Mouse (Mus musculus) midbrain, embryonic 12.5 days (tissue): ENCODE results near the gene Ints7. TPM values are rescaled to one million over a fixed set of nuclear protein-coding genes. Genes with fewer than 3 reads are reported as not detected.
A peak's percentile ranks its signal among the peaks of the same experiment; 100 is the strongest.

ENCODE experiments used
- ATAC-seq: fragments of 200-750 bp; cut with Nextera tagmentation; 2 replicates; pipeline ENCODE4 v1.8.0; 2017; ENCODE audit warnings: low read depth, moderate TSS enrichment, moderate library complexity; ENCODE audit not compliant: low FRiP score
- H3K27ac ChIP-seq: fragments of 300-500 bp; sonication (generic); replicated peaks from 2 replicates; pipeline ENCODE4 v1.5.1; 2016; ENCODE audit warnings: mild to moderate bottlenecking
- H3K27me3 ChIP-seq: fragments of 300-500 bp; sonication (generic); 2 replicates; pipeline ENCODE4 v1.6.1; 2016; ENCODE audit warnings: mild to moderate bottlenecking
- H3K36me3 ChIP-seq: fragments of 300-500 bp; sonication (generic); 2 replicates; pipeline ENCODE4 v1.6.1; 2016
- H3K4me1 ChIP-seq: fragments of 300-500 bp; sonication (generic); 2 replicates; pipeline ENCODE4 v1.6.1; 2016
- H3K4me2 ChIP-seq: fragments of 300-500 bp; sonication (generic); replicated peaks from 2 replicates; pipeline ENCODE4 v1.6.1; 2016; ENCODE audit warnings: mild to moderate bottlenecking, moderate library complexity
- H3K4me3 ChIP-seq: fragments of 300-500 bp; sonication (generic); 2 replicates; pipeline ENCODE4 v1.5.1; 2016; ENCODE audit warnings: mild to moderate bottlenecking
- H3K9ac ChIP-seq: fragments of 300-500 bp; sonication (generic); replicated peaks from 2 replicates; pipeline ENCODE4 v1.6.1; 2016; ENCODE audit warnings: mild to moderate bottlenecking, moderate library complexity
- H3K9me3 ChIP-seq: fragments of 300-500 bp; sonication (generic); 2 replicates; pipeline ENCODE4 v1.6.1; 2016; ENCODE audit warnings: mild to moderate bottlenecking
- WGBS: fragments of 180-500 bp; shearing (Covaris S2); methylation state at CpG from one replicate; pipeline ENCODE4 v1.1.7; 2016; 5-methylcytosine and 5-hydroxymethylcytosine counted together
- polyA plus RNA-seq: library from polyadenylated mRNA; unstranded; fragments of >200 nt; fragmentation: Nextera tagmentation; extraction: Ambion mirVana; gene quantifications from 2 replicates; pipeline ENCODE4 v1.2.1, GENCODE M21; 2016

The Ints7 gene
- polyA plus RNA-seq, 1 experiment from 2014 or later = 75.1 TPM

DNA sequence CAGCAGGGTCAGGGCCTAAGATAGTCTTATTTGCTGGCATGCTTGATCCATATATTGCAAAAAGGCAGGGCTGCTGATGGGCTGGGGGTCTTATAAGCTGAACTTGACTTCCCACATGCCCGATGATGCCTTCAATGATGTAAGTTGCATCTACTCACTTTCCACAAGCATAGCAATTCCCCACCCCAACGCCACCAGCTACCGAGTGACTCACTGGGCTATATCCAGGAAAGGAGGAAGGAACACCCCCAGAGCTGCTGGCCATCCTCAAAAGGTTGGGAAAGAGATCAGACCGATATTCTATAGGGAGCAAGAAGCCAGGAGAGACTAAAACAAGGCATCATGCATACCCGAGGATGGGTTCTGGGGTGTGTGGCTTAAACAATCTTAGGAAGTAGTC lies 15.7 kb upstream of the Ints7 start:
- no peak for ATAC-seq
- H3K36me3 ChIP-seq = peaks cover 18% of the 10 kb centered on the region
- H3K27me3 ChIP-seq = no peaks in the 10 kb centered on the region
- H3K4me1 ChIP-seq = no peaks in the 10 kb centered on the region
- H3K9me3 ChIP-seq = no peaks in the 10 kb centered on the region
- no peak overlapping the region for H3K4me2 ChIP-seq
- 90% methylated on average over 5 of the region's 5 CpGs for WGBS
- no peak overlapping the region for H3K9ac ChIP-seq
- H3K4me3 ChIP-seq = no peak overlapping the region
- no peak overlapping the region for H3K27ac ChIP-seq

GRCm38 (mm10) chr1:191562823-191563365 lies 12.5 kb upstream of the Ints7 start:
- peaks cover 7% of the 10 kb centered on the region; the same call in 1 of the 2 replicates for H3K36me3 ChIP-seq
- no peak overlapping the region for H3K9ac ChIP-seq
- no peaks in the 10 kb centered on the region for H3K9me3 ChIP-seq
- WGBS = 73% methylated on average over 6 of the region's 6 CpGs
- no peak overlapping the region for H3K4me3 ChIP-seq
- H3K4me2 ChIP-seq = no peak overlapping the region
- no peak overlapping the region for H3K27ac ChIP-seq
- H3K4me1 ChIP-seq = no peaks in the 10 kb centered on the region
- H3K27me3 ChIP-seq = no peaks in the 10 kb centered on the region
- ATAC-seq = no peak

DNA sequence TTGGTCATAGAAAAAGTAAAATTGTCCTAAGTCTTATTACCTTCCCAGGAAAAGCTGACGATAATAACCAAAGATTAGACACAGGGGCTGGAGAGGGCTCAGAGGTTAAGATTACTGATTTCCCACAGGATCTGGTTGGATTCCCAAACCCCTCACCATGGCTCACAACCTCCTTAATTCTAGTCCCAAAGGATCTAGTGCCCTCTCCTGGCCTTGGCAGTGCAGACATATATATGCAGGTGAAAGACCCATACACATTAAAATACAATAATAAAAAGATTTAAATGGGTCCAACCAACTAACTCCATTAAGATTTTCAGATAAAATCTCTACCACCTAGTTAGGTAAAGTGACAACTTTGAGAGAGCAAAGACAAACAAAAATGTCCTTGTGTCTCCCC lies 7.6 kb upstream of the Ints7 start:
- H3K27ac ChIP-seq = no peak overlapping the region
- H3K4me2 ChIP-seq = no peak overlapping the region
- H3K4me3 ChIP-seq = no peak overlapping the region
- no peak overlapping the region for H3K9ac ChIP-seq
- no peaks in the 10 kb centered on the region for H3K9me3 ChIP-seq
- no peak for ATAC-seq
- H3K27me3 ChIP-seq = no peaks in the 10 kb centered on the region
- 0 out of 2 replicates have a peak, but pooled peaks cover 4% of the 10 kb centered on the region for H3K36me3 ChIP-seq
- peaks cover 4% of the 10 kb centered on the region; the same call in 1 of the 2 replicates for H3K4me1 ChIP-seq
- WGBS = 85% methylated on average over 1 of the region's 1 CpGs

- Histone ChIP-seq H3K36me3 (0 out of 2 replicates have a peak, but pooled peaks cover 4% of the 10 kb centered on the region), H3K27ac (no peak overlapping the region), H3K9me3 (no peaks in the 10 kb centered on the region), H3K4me1 (peaks cover 15% of the 10 kb centered on the region), H3K4me2 (no peak overlapping the region), H3K4me3 (no peak overlapping the region), H3K27me3 (no peaks in the 10 kb centered on the region), H3K9ac (no peak overlapping the region)
- ATAC-seq = no peak
- WGBS = 89% methylated on average over 2 of the region's 2 CpGs
Observed at GRCm38 (mm10) chr1:191569625-191570024, 5.8 kb upstream of the Ints7 start.

DNA sequence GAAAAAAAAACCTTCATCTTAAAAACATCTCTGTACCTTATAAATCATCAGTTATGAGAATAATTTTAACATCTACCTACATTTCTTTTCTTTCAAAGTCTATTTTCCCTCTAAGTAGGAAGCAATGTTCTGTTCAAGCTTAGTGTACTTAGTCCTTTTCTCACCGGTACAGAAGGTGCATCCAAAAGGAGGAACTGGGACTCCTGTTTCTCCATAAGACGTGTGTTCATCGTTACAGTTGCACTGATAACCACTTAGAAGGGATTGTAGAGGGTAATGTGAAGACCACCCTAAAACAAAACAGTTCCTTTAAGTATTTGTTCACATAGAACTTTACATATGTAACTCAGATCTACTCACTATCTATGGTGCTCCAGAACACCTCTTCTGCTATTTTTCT lies 5.0 kb upstream of the Ints7 start:
- no peak overlapping the region for H3K9ac ChIP-seq
- H3K4me1 ChIP-seq = peaks cover 15% of the 10 kb centered on the region
- H3K27me3 ChIP-seq = no peaks in the 10 kb centered on the region
- H3K36me3 ChIP-seq = 0 out of 2 replicates have a peak, but pooled peaks cover 4% of the 10 kb centered on the region
- H3K27ac ChIP-seq = no peak overlapping the region
- H3K4me3 ChIP-seq = no peak overlapping the region
- H3K4me2 ChIP-seq = no peak overlapping the region
- WGBS = 93% methylated on average over 3 of the region's 3 CpGs
- no peaks in the 10 kb centered on the region for H3K9me3 ChIP-seq
- no peak for ATAC-seq

DNA sequence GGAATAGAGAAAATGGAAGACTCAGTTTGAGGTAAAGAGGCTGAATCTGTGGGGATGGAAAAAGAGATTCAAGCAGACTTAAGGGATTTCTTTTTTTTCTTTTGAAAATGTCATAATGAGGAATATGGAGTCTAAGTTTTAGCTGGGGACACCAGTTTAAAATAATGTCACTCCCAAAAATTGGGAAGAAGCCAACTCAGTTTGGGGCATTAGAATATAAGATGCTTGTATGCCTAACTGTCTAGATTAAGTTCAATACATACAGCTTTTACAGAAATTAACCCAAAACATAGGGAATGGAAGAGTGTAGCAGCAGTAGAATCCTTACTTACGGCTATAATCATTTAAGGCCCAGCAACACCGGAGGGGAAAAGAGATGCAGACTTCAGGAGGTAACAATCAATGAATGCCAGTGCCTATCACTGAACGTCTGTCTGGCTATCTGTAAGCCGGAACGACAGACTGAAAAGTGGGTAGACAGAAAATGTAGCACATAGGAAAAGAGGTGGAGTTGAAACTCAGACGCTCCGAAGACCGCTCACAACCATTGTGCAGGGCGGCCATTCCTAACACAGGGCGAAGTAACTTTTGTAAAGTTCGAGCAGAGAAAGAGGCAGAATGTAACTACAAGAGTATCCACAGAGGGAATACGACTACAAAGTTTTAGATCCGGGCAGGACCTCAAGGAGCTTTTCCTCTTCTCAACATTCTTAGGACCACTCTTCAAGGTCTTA lies 1.4 kb upstream of the Ints7 start:
- H3K4me3 ChIP-seq = peak overlapping the region; percentile 86
- H3K9me3 ChIP-seq = no peaks in the 10 kb centered on the region
- H3K4me2 ChIP-seq = peak overlapping the region; percentile 67
- H3K27me3 ChIP-seq = no peaks in the 10 kb centered on the region
- H3K36me3 ChIP-seq = no peaks in the 10 kb centered on the region; the same call in 1 of the 2 replicates
- peaks cover 37% of the 10 kb centered on the region for H3K4me1 ChIP-seq
- no peak for ATAC-seq
- peak overlapping the region; percentile 72 for H3K27ac ChIP-seq
- WGBS = 4% methylated on average over 13 of the region's 13 CpGs
- peak overlapping the region; percentile 68 for H3K9ac ChIP-seq

GRCm38 (mm10) chr1:191574871-191575457 lies 472 bp upstream of the Ints7 start:
- Histone ChIP-seq H3K9me3 (peaks cover 1% of the 10 kb centered on the region; the same call in 1 of the 2 replicates), H3K36me3 (peaks cover 8% of the 10 kb centered on the region), H3K27ac (peak overlapping the region; percentile 72), H3K4me1 (peaks cover 37% of the 10 kb centered on the region), H3K4me2 (peak overlapping the region; percentile 67), H3K9ac (peak overlapping the region; percentile 68), H3K4me3 (peak overlapping the region; percentile 86), H3K27me3 (no peaks in the 10 kb centered on the region)
- peak; percentile 38 for ATAC-seq
- under 1% methylated on average over 52 of the region's 52 CpGs for WGBS

- 90% methylated on average over 3 of the region's 3 CpGs for WGBS
- Histone ChIP-seq H3K4me2 (no peak overlapping the region), H3K27ac (no peak overlapping the region), H3K4me3 (no peak overlapping the region), H3K36me3 (peaks cover 32% of the 10 kb centered on the region), H3K27me3 (no peaks in the 10 kb centered on the region), H3K4me1 (peaks cover 22% of the 10 kb centered on the region), H3K9ac (no peak overlapping the region), H3K9me3 (peaks cover 3% of the 10 kb centered on the region; the same call in 1 of the 2 replicates)
- ATAC-seq = no peak
Observed at GRCm38 (mm10) chr1:191579524-191579923, 4.1 kb downstream of the Ints7 start.

DNA sequence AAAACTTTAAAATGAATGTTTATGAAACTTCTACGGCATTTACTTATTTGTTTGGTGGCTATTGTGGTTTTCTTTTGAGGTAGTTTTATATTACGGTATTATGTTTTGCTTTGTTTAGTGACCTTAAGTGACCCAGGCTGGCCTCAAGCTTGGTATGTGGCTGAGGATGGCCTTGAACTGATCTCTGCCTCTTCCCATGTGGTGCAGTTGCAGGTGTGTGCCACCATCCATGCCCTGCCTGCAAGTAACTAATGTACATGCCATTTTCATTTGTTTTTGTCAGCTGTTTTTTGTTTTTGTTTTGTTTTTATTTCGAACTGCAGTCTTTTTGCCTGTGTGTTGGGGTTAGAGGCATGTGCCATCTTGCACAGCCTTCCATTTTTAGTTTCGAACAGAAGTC lies 6.2 kb downstream of the Ints7 start:
- WGBS = 92% methylated on average over 4 of the region's 4 CpGs
- Histone ChIP-seq H3K4me3 (no peak overlapping the region), H3K27ac (no peak overlapping the region), H3K4me1 (peaks cover 16% of the 10 kb centered on the region), H3K9me3 (peaks cover 3% of the 10 kb centered on the region; the same call in 1 of the 2 replicates), H3K4me2 (no peak overlapping the region), H3K27me3 (no peaks in the 10 kb centered on the region), H3K36me3 (peaks cover 45% of the 10 kb centered on the region), H3K9ac (no peak overlapping the region)
- no peak for ATAC-seq

GRCm38 (mm10) chr1:191583836-191584235 lies 8.4 kb downstream of the Ints7 start:
- H3K4me2 ChIP-seq = no peak overlapping the region
- no peak overlapping the region for H3K9ac ChIP-seq
- H3K4me1 ChIP-seq = no peaks in the 10 kb centered on the region
- peaks cover 67% of the 10 kb centered on the region for H3K36me3 ChIP-seq
- no peak overlapping the region for H3K4me3 ChIP-seq
- no peak overlapping the region for H3K27ac ChIP-seq
- H3K27me3 ChIP-seq = no peaks in the 10 kb centered on the region
- WGBS = 96% methylated on average over 4 of the region's 4 CpGs
- ATAC-seq = no peak
- H3K9me3 ChIP-seq = peaks cover 3% of the 10 kb centered on the region; the same call in 1 of the 2 replicates

DNA sequence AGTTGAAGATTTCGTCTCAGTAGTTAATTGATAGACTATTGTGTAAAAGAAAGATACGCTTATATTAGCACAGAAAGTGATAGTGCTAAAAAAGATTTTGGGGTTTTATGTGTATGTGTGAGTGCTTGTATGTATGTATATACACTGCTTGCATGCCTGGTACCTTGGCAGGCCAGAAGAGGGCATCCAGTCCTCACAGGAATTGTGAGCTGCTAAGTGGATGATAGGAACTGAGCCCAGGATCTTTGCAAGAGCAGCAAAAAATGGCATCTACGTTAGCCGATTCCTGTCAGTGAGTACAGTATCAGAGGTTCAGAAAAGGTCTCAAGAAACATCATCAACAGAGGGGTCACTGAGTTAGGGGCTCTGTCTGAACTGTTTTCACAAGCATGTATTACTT lies 9.0 kb downstream of the Ints7 start:
- Histone ChIP-seq H3K27ac (no peak overlapping the region), H3K4me3 (no peak overlapping the region), H3K4me1 (no peaks in the 10 kb centered on the region), H3K4me2 (no peak overlapping the region), H3K9ac (no peak overlapping the region), H3K27me3 (no peaks in the 10 kb centered on the region), H3K36me3 (peaks cover 70% of the 10 kb centered on the region), H3K9me3 (peaks cover 3% of the 10 kb centered on the region; the same call in 1 of the 2 replicates)
- WGBS = 94% methylated on average over 4 of the region's 4 CpGs
- ATAC-seq = no peak

GRCm38 (mm10) chr1:191585704-191586103 lies 10.3 kb downstream of the Ints7 start:
- no peak overlapping the region for H3K9ac ChIP-seq
- H3K4me2 ChIP-seq = no peak overlapping the region
- no peak for ATAC-seq
- peaks cover 73% of the 10 kb centered on the region for H3K36me3 ChIP-seq
- H3K9me3 ChIP-seq = no peaks in the 10 kb centered on the region
- 88% methylated on average over 2 of the region's 2 CpGs for WGBS
- H3K4me1 ChIP-seq = no peaks in the 10 kb centered on the region
- no peak overlapping the region for H3K27ac ChIP-seq
- H3K27me3 ChIP-seq = no peaks in the 10 kb centered on the region
- no peak overlapping the region for H3K4me3 ChIP-seq
